Mouse (Mus musculus) bone marrow, adult 2 months (tissue): ENCODE measurements around the gene Nono. TPM values are rescaled to one million over a fixed set of nuclear protein-coding genes. Genes with fewer than 3 reads are reported as not detected.
A peak's percentile ranks its signal among the peaks of the same experiment; 100 is the strongest.

ENCODE experiments used
- H3K27ac ChIP-seq: fragments of 200-500 bp; 2 replicates; pipeline ENCODE4 v1.5.1; 2012; ENCODE audit warnings: low read depth, mild to moderate bottlenecking, control low read depth, inconsistent platforms, low read length; ENCODE audit not compliant: control insufficient read depth, poor library complexity, insufficient read depth
- H3K4me1 ChIP-seq: fragments of 200-500 bp; 2 replicates; pipeline ENCODE4 v1.6.1; 2011; ENCODE audit warnings: low read length; ENCODE audit not compliant: control insufficient read depth, insufficient read depth
- H3K4me3 ChIP-seq: fragments of 200-500 bp; replicated peaks from 2 replicates; pipeline ENCODE3; 2011; ENCODE audit warnings: mild to moderate bottlenecking, low read depth, low read length, control low read depth; ENCODE audit not compliant: control insufficient read depth
- CTCF ChIP-seq: fragments of 200-500 bp; IDR thresholded peaks from 2 replicates; pipeline ENCODE4 v1.5.1; 2011; ENCODE audit warnings: low read length, control low read depth; ENCODE audit not compliant: control insufficient read depth, insufficient read depth
- POLR2A ChIP-seq: fragments of 200-500 bp; IDR thresholded peaks from 2 replicates; pipeline ENCODE4 v1.6.1; 2011; ENCODE audit warnings: low read depth, mild to moderate bottlenecking, control low read depth, low read length, borderline replicate concordance; ENCODE audit not compliant: control insufficient read depth
- WGBS: fragments of 180-500 bp; shearing (Covaris S2); methylation state at CpG from one replicate; pipeline ENCODE4 v1.1.7; 2018; 5-methylcytosine and 5-hydroxymethylcytosine counted together
- polyA plus RNA-seq: library from polyadenylated mRNA; stranded (reverse); fragments of >200 nt; gene quantifications from 2 replicates; pipeline ENCODE4 v1.2.4, GENCODE M21; 2011; ENCODE audit warnings: low replicate concordance; ENCODE audit not compliant: missing spikeins, insufficient read depth, insufficient read length

Gene Nono
- 112 and 164 TPM in 2 replicates for polyA plus RNA-seq

DNA sequence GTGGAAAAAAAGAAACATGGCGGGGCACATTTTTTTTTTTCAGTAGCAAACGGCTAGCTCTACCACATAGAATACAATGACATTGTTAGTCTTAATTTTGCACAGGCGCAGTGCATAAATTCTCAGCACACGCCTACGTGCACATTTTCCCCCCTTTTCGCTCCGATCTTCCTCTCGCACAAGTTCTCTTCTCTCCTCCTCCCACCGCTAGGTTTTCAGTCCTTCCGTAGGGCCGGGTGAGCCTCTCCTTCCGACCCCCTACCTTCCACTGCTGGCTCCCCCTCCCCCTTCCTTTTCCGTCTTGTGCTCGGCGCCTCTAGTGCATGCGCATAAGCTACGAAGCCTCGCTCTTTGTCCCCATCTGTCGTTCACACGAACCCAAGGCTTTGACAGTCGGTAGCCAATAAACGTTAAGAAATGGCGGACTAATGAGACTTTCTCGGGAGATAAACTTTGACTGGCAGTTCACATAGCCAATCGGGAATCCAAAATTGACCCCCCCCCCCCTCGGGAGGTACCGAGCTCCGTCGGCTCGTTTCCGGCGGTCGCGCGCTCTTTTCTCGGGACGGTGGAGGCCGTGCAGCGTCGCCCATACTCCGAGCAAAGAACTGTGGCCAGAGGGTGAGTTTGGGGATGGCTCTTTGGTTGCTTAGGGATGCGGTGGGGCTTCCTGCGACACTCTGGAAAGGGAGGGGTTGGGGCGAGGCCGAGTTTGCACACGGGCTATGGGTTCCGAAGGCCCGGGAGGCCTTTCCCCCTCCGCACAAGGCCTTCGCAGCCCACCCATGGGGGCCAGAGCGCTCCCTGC, at the start of gene Nono:
Gene Nono (plus strand): TSS at position 177 of the 808 bp plus-strand sequence.
- Histone ChIP-seq H3K4me3 (peak within 1 kb of the TSS; percentile 88), H3K27ac (peak within 1 kb of the TSS; percentile 92), H3K4me1 (no peaks in the 10 kb centered on the region)
- TF ChIP-seq CTCF (no peak), POLR2A (0 out of 2 replicates have a peak, but pooled peaks have one; percentile 25)
- WGBS, result 15% methylated on average over 49 of the region's 51 CpGs

DNA sequence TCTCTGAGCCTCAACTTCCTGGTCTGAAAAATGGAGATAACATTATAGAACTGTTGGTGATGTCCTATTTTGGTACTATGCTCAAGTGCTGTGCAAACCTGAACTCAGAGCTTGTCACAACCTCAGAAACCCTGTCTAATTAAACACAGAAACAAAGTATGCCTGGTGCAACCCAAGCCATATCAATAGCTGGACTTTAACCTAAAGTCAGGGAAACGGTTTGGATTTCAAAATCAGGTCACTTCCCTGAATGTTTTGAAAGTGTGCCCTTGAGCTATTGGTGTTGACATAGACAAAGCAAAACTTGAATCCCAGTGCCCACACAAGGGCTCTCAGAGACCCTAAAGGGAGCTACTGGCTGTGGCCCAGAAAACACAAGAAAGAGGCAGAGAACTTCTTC, 49.4 kb upstream of the Nono start:
- Histone ChIP-seq H3K4me3 (no peak overlapping the region), H3K27ac (no peak overlapping the region), H3K4me1 (no peaks in the 10 kb centered on the region; the same call in 1 of the 2 replicates)
- no peak for TF ChIP-seq CTCF
- no peak for TF ChIP-seq POLR2A
- 51% methylated on average over 1 of the region's 1 CpGs for WGBS

GRCm38 (mm10) chrX:101383455-101383854, 45.7 kb upstream of the Nono start:
- no peak overlapping the region for H3K4me3 ChIP-seq
- no peaks in the 10 kb centered on the region; the same call in 1 of the 2 replicates for H3K4me1 ChIP-seq
- no peak for TF ChIP-seq POLR2A
- no peak for TF ChIP-seq CTCF
- no peak overlapping the region for H3K27ac ChIP-seq
- 58% methylated on average over 18 of the region's 18 CpGs for WGBS

DNA sequence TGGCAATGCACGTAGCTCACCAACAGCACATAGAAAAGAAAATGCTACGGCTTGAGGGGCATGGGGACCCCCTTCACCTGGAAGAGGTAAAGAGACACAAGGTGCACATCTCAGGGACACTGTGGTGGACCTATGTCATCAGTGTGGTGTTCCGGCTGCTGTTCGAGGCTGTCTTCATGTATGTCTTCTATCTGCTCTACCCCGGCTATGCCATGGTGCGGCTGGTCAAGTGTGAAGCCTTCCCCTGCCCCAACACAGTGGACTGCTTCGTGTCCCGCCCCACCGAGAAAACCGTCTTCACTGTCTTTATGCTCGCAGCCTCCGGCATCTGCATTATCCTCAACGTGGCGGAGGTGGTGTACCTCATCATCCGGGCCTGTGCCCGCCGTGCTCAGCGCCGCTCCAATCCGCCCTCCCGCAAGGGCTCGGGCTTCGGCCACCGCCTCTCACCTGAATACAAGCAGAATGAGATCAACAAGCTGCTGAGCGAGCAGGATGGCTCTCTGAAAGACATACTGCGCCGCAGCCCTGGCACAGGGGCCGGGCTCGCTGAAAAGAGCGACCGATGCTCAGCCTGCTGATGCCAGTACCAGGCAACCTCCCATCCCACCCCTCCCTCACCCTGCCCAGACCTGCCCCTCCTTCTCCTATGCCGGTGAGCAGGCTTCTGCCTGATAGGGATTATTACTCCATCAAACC, 44.5 kb upstream of the Nono start:
- WGBS, result 15% methylated on average over 32 of the region's 32 CpGs
- H3K4me1 ChIP-seq, result no peaks in the 10 kb centered on the region; the same call in 1 of the 2 replicates

GRCm38 (mm10) chrX:101386222-101386621, 42.9 kb upstream of the Nono start:
- Histone ChIP-seq H3K4me1 (no peaks in the 10 kb centered on the region), H3K4me3 (no peak overlapping the region), H3K27ac (no peak overlapping the region)
- WGBS, result 60% methylated on average over 4 of the region's 4 CpGs
- no peak for TF ChIP-seq POLR2A
- no peak for TF ChIP-seq CTCF

More for the DNA sequence above, 44.5 kb upstream of the Nono start:
- no peak for TF ChIP-seq POLR2A
- TF ChIP-seq CTCF, result no peak
- Histone ChIP-seq H3K4me3 (no peak overlapping the region), H3K27ac (no peak overlapping the region)

DNA sequence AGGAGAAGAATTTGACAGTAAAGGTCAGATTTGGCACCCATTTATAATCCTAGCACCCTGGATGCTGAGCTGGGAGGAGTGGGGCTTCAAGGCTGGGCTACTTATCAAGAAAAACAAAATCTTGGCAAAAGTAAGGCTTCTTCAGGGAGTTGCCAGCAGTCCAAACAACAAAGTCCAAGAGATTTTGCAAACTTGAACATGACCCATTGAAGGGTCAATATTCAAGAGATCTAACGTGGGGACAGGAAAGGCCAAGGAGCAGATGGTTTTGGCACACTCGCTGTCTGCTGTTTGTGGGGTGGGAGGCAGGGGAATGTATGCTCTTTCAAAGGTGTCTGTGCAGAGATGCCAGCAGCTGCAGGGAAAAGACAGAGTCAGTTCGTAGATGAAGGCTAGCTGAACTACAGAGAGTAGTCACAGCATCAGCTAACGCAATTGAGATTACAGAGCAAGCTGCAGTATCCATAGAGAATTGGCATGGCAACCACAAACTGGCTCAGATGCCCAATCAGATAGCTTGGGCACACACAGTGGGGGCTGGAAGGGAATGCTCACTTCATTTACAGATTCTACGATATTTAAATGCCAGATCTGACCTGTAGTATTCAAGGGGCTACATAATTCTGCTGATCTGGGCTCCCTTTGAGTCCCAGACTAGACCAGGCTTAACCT, 40.1 kb upstream of the Nono start:
- Histone ChIP-seq H3K27ac (no peak overlapping the region), H3K4me1 (no peaks in the 10 kb centered on the region), H3K4me3 (no peak overlapping the region)
- TF ChIP-seq POLR2A, result no peak
- TF ChIP-seq CTCF, result no peak
- whole genome bisulfite sequencing, result 81% methylated on average over 5 of the region's 5 CpGs

DNA sequence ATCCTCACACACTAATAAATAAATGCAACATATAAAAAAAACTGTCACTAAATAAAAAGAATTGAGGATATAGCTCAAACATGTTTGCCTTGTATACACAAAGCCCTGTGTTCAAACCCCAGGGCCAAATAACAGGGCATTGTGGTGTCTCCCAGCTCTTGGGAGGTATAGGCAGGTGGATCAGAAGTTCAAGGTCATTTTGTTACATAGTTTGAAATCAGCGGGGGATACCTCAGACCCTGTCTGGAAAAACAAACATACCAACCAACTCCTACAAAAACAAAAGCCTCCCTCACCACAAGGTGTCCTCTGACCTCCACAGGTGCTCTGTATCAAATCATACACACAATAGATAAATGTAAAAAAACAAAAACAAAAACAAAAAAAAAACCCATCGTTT, 34.8 kb upstream of the Nono start:
- Histone ChIP-seq H3K4me1 (no peaks in the 10 kb centered on the region), H3K27ac (no peak overlapping the region), H3K4me3 (no peak overlapping the region)
- 61% methylated on average over 2 of the region's 2 CpGs for WGBS
- TF ChIP-seq CTCF, result no peak
- no peak for TF ChIP-seq POLR2A

- Histone ChIP-seq H3K27ac (no peak overlapping the region), H3K4me1 (no peaks in the 10 kb centered on the region), H3K4me3 (no peak overlapping the region)
- TF ChIP-seq POLR2A (no peak), CTCF (no peak)
- WGBS, result 82% methylated on average over 11 of the region's 11 CpGs
These were observed 32.7 kb upstream of the Nono start for GRCm38 (mm10) chrX:101396459-101396858.
